Mouse (Mus musculus): ENCODE measurements at regions not wholly inside any gene's neighbourhood (a gene's known extent, or its start where the extent isn't known, plus 50 kb on each side); places are given as distances from the start of the nearest gene placed in this dataset.

DNA sequence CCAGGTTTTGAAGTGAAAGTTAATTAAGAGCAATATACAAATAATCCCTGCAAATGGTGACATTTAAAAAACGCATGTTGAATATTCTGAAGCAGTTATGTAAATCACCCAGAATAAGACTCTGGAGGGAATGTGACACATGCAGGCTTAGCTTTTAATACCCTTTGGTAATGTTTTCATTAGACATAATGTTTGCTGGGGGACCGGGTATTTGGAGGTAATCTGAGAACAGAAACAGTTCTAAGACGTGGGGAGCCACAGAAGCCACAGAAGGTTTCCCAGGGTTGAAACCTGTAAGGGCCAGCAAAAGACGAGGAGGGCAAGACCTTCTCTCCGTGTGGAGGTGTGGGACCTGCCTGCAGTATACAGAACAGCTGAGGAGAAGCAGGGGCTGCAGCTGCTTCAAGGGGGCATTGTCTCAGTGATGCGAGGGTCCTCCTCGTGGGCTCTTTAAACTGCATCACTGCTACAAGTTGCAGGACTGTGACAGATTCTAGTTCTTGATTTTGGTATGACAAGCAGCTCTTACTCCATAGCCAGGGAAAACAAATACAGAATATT lies 184.9 kb downstream of the Brms1l start:
- peaks cover 8% of the 10 kb centered on the region for H3K4me1 ChIP-seq (ENCODE audit: control insufficient read depth, insufficient read depth, low read length)
- ATAC-seq (ENCODE audit: low FRiP score, low TSS enrichment) (peak; percentile 50; the same call in 1 of the 2 replicates), DNase-seq (peak; percentile 58)
- H3K4me2 ChIP-seq (ENCODE audit: low read length), result peak overlapping the region; percentile 13; the same call in 1 of the 2 replicates
- WGBS, result 2% methylated on average over 7 of the region's 7 CpGs
- no peaks in the 10 kb centered on the region for H3K36me3 ChIP-seq (ENCODE audit: control insufficient read depth, insufficient read depth, low read length)
- H3K9ac ChIP-seq (replicated peaks; ENCODE audit: low read length), result no peak overlapping the region
- peaks cover 2% of the 10 kb centered on the region; the same call in 1 of the 2 replicates for H3K27me3 ChIP-seq (ENCODE audit: control insufficient read depth, insufficient read depth, low read length)
- peak overlapping the region; percentile 68 for H3K27ac ChIP-seq (replicated peaks; ENCODE audit: low read depth, low read length)
- H3K4me3 ChIP-seq (replicated peaks; ENCODE audit: low read depth, low read length), result no peak overlapping the region
- H3K9me3 ChIP-seq (ENCODE audit: control insufficient read depth, low read length), result no peaks in the 10 kb centered on the region

DNA sequence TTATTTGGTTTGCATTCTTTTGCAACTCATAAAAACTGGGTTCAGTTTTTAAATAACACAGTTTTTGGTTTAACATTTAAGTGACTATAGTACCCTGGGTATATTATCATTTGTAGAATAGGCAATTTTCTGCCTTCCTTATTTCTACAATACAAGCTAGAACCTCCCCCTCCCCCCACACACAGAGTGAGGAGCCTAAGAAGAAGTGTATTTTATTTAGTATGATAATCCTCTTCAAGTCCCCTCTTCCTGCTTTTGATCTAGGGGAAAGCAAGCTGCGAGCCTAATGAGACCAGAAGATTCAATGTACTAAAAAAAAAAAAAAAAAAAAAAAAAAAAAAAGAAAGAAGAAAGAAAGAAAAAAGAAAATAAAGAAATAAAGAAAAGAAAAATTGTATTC lies 184.4 kb downstream of the Brms1l start:
- Histone ChIP-seq H3K9me3 (ENCODE audit: control insufficient read depth, low read length) (no peaks in the 10 kb centered on the region), H3K36me3 (ENCODE audit: control insufficient read depth, insufficient read depth, low read length) (no peaks in the 10 kb centered on the region)
- WGBS, result 4% methylated on average over 1 of the region's 1 CpGs

DNA sequence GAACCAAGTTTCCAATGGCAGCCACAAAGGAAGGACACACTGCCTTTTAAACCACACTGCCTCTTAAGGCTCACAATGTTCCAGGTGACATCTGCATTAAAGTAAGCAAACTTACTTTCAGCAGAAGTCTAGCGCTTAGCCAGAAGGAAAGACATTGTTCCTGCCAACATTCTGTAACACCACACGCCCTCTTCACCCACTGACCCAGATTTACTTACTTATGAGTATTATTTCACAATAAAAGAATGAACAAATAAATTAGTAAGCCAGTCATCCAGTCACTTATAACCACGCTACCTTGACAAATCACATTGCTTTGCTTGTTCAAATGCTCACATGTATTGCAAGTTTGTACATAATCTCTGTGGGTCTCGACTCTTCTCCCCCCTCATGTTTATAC lies 173.9 kb downstream of the Brms1l start:
- no peaks in the 10 kb centered on the region for H3K9me3 ChIP-seq (ENCODE audit: control insufficient read depth, low read length)
- no peaks in the 10 kb centered on the region for H3K27me3 ChIP-seq (ENCODE audit: control insufficient read depth, insufficient read depth, low read length)
- ATAC-seq (ENCODE audit: low FRiP score, low TSS enrichment) (no peak), DNase-seq (no peak)
- peaks cover 5% of the 10 kb centered on the region; the same call in 1 of the 2 replicates for H3K4me1 ChIP-seq (ENCODE audit: control insufficient read depth, insufficient read depth, low read length)
- no peak overlapping the region for H3K4me3 ChIP-seq (replicated peaks; ENCODE audit: low read depth, low read length)
- no peak overlapping the region for H3K27ac ChIP-seq (replicated peaks; ENCODE audit: low read depth, low read length)
- 65% methylated on average over 4 of the region's 4 CpGs for WGBS
- H3K4me2 ChIP-seq (ENCODE audit: low read length), result no peak overlapping the region
- no peak overlapping the region for H3K9ac ChIP-seq (replicated peaks; ENCODE audit: low read length)
- no peaks in the 10 kb centered on the region for H3K36me3 ChIP-seq (ENCODE audit: control insufficient read depth, insufficient read depth, low read length)

More for the DNA sequence above, 184.4 kb downstream of the Brms1l start:
- peak; percentile 76 for DNase-seq
- H3K4me2 ChIP-seq (ENCODE audit: low read length), result no peak overlapping the region
- no peak overlapping the region for H3K27ac ChIP-seq (replicated peaks; ENCODE audit: low read depth, low read length)
- peaks cover 8% of the 10 kb centered on the region for H3K4me1 ChIP-seq (ENCODE audit: control insufficient read depth, insufficient read depth, low read length)
- H3K4me3 ChIP-seq (replicated peaks; ENCODE audit: low read depth, low read length), result no peak overlapping the region
- H3K9ac ChIP-seq (replicated peaks; ENCODE audit: low read length), result no peak overlapping the region
- peak; percentile 60 for ATAC-seq (ENCODE audit: low FRiP score, low TSS enrichment)
- peaks cover 2% of the 10 kb centered on the region; the same call in 1 of the 2 replicates for H3K27me3 ChIP-seq (ENCODE audit: control insufficient read depth, insufficient read depth, low read length)

DNA sequence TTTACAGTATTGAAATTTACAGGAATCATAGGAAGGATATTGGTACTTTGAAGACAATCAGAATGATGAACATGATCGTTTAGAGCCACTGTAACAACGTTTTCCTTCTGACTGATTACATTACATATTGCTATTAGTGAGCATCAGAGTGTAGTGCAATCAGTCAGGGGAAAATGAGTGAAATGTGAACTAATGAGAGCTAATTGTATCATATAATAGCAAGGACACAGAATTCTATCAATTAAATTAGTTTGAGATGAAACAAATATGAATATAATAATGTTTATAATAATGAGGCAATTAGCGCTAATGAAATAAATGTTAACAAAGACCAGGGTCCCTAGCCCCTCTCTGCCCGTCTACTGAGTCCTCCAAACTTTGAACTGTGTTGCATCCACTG lies 169.7 kb downstream of the Brms1l start:
- WGBS, result 71% methylated on average over 4 of the region's 4 CpGs
- H3K4me2 ChIP-seq (ENCODE audit: low read length), result no peak overlapping the region
- no peaks in the 10 kb centered on the region for H3K9me3 ChIP-seq (ENCODE audit: control insufficient read depth, low read length)
- H3K9ac ChIP-seq (replicated peaks; ENCODE audit: low read length), result no peak overlapping the region
- H3K27ac ChIP-seq (replicated peaks; ENCODE audit: low read depth, low read length), result no peak overlapping the region
- no peaks in the 10 kb centered on the region for H3K27me3 ChIP-seq (ENCODE audit: control insufficient read depth, insufficient read depth, low read length)
- H3K4me1 ChIP-seq (ENCODE audit: control insufficient read depth, insufficient read depth, low read length), result peaks cover 15% of the 10 kb centered on the region
- H3K4me3 ChIP-seq (replicated peaks; ENCODE audit: low read depth, low read length), result no peak overlapping the region
- no peaks in the 10 kb centered on the region for H3K36me3 ChIP-seq (ENCODE audit: control insufficient read depth, insufficient read depth, low read length)
- DNase-seq, result no peak
- no peak for ATAC-seq (ENCODE audit: low FRiP score, low TSS enrichment)

DNA sequence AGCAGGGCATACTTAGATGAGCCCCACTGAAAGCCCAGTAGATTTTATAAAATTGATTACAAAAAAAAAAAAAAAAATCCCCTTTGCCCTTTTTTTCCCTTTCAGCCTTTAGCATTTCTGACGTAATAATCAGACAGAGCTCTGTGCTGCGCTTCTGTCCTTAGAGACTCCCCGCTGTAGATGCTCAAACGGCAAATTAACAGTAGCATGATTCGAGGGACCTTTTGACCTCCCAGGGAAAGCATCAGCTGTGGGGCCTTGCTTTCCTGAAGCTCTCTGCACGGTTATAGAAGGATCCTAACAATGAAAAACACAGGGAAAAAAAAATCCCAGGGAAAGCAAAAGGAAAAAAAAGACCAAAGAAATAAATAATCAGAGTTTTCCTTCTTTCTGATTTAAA lies 169.2 kb downstream of the Brms1l start:
- WGBS, result 8% methylated on average over 6 of the region's 6 CpGs
- Histone ChIP-seq H3K27me3 (ENCODE audit: control insufficient read depth, insufficient read depth, low read length) (no peaks in the 10 kb centered on the region), H3K4me1 (ENCODE audit: control insufficient read depth, insufficient read depth, low read length) (peaks cover 15% of the 10 kb centered on the region), H3K27ac (replicated peaks; ENCODE audit: low read depth, low read length) (no peak overlapping the region), H3K4me2 (ENCODE audit: low read length) (no peak overlapping the region), H3K9me3 (ENCODE audit: control insufficient read depth, low read length) (no peaks in the 10 kb centered on the region), H3K9ac (replicated peaks; ENCODE audit: low read length) (no peak overlapping the region), H3K36me3 (ENCODE audit: control insufficient read depth, insufficient read depth, low read length) (no peaks in the 10 kb centered on the region), H3K4me3 (replicated peaks; ENCODE audit: low read depth, low read length) (no peak overlapping the region)
- DNase-seq, result peak; percentile 54
- ATAC-seq (ENCODE audit: low FRiP score, low TSS enrichment), result no peak

DNA sequence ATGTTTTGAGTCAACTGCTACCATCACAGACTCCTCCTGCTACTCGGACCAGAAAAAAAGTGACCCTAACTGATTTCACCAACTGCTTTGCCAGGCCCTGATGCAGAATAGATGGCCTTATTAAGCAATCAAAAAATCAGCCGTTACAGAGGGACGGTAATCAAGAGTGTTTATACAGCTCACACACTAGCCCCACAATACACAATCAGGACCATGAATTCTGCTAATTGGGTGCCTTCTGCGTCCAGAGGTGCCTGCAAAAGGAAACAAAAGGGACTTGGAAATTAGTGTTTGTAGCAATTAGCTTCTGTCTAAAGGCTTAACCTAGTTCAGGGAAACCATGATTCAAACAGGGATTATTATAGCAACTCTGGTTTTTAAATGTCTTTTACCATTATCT lies 168.4 kb downstream of the Brms1l start:
- Histone ChIP-seq H3K9me3 (ENCODE audit: control insufficient read depth, low read length) (no peaks in the 10 kb centered on the region), H3K4me3 (replicated peaks; ENCODE audit: low read depth, low read length) (no peak overlapping the region), H3K36me3 (ENCODE audit: control insufficient read depth, insufficient read depth, low read length) (no peaks in the 10 kb centered on the region), H3K27me3 (ENCODE audit: control insufficient read depth, insufficient read depth, low read length) (no peaks in the 10 kb centered on the region), H3K27ac (replicated peaks; ENCODE audit: low read depth, low read length) (no peak overlapping the region), H3K9ac (replicated peaks; ENCODE audit: low read length) (no peak overlapping the region), H3K4me1 (ENCODE audit: control insufficient read depth, insufficient read depth, low read length) (peaks cover 15% of the 10 kb centered on the region), H3K4me2 (ENCODE audit: low read length) (no peak overlapping the region)
- no peak for DNase-seq
- WGBS, result 13% methylated on average over 4 of the region's 4 CpGs
- no peak; the same call in 1 of the 2 replicates for ATAC-seq (ENCODE audit: low FRiP score, low TSS enrichment)

DNA sequence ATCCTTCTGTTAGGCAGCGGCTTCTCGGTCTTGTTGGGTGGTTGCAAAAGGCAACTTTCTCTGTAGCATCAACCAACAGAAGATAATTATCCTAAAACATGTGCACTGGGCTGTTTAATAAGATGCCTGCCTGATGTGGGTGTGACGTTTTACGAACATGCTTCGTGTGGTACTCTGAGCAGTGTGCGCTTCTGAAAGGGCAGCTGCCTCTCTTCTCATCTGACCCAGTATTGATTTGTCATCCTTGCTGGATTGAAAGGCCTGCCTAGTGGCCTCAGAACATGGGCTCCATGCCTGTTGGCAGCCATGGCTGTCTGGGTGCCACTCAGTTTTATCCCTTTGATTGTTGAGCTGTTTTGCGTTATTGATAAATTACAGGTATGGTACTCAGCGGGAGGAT lies 167.4 kb downstream of the Brms1l start:
- H3K27ac ChIP-seq (replicated peaks; ENCODE audit: low read depth, low read length), result no peak overlapping the region
- no peaks in the 10 kb centered on the region for H3K36me3 ChIP-seq (ENCODE audit: control insufficient read depth, insufficient read depth, low read length)
- no peaks in the 10 kb centered on the region for H3K9me3 ChIP-seq (ENCODE audit: control insufficient read depth, low read length)
- H3K4me1 ChIP-seq (ENCODE audit: control insufficient read depth, insufficient read depth, low read length), result peaks cover 15% of the 10 kb centered on the region
- 77% methylated on average over 8 of the region's 8 CpGs for WGBS
- no peak overlapping the region for H3K4me2 ChIP-seq (ENCODE audit: low read length)
- DNase-seq, result no peak
- H3K27me3 ChIP-seq (ENCODE audit: control insufficient read depth, insufficient read depth, low read length), result no peaks in the 10 kb centered on the region
- H3K4me3 ChIP-seq (replicated peaks; ENCODE audit: low read depth, low read length), result no peak overlapping the region
- ATAC-seq (ENCODE audit: low FRiP score, low TSS enrichment), result no peak
- no peak overlapping the region for H3K9ac ChIP-seq (replicated peaks; ENCODE audit: low read length)

DNA sequence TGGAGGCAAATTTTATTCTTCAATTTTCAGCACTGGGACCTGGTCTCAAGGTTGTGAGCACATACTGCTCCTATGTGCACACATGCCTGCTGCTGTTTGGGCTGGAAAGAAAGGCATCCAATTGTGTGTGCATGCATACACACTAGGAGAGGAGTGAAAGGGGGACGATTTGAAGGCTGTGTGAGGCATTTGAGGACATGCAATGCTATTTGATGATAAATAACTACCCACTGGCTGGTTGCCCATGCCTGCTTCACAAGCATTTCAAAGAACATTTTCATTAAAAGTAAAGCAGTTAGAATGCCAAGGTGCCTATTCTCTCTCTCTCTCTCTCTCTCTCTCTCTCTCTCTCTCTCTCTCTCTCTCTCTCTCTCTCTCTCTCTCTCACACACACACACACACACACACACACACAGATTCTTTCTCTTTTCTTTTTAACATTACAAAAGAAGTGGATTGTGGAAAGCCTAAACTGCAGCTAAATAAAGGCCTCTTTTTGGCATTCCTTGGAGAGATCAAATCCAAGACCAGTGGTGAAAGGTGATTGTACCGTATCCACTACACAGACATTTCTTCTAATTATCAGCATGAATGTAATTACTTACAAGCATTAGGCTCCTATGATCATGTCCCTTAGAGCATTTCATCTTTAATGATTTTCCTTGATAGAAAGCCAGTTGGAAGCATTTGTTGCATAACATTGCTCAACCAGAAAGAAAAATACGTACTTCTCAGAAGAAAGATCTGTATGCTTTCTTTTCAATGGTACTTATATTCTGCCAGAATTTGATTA lies 160.7 kb downstream of the Brms1l start:
- Histone ChIP-seq H3K4me3 (replicated peaks; ENCODE audit: low read depth, low read length) (no peak overlapping the region), H3K4me1 (ENCODE audit: control insufficient read depth, insufficient read depth, low read length) (no peaks in the 10 kb centered on the region), H3K27ac (replicated peaks; ENCODE audit: low read depth, low read length) (no peak overlapping the region), H3K9me3 (ENCODE audit: control insufficient read depth, low read length) (no peaks in the 10 kb centered on the region), H3K36me3 (ENCODE audit: control insufficient read depth, insufficient read depth, low read length) (no peaks in the 10 kb centered on the region), H3K4me2 (ENCODE audit: low read length) (no peak overlapping the region), H3K9ac (replicated peaks; ENCODE audit: low read length) (no peak overlapping the region), H3K27me3 (ENCODE audit: control insufficient read depth, insufficient read depth, low read length) (no peaks in the 10 kb centered on the region)
- ATAC-seq (ENCODE audit: low FRiP score, low TSS enrichment) (no peak), DNase-seq (no peak)
- 49% methylated on average over 3 of the region's 3 CpGs for WGBS
